Mouse (Mus musculus) heart, embryonic 10.5 days (tissue): ENCODE data around the gene Rabac1. TPM values are rescaled to one million over a fixed set of nuclear protein-coding genes. Genes with fewer than 3 reads are reported as not detected.

ENCODE experiments used
- DNase-seq: peaks from one replicate; pipeline ENCODE4 v3.0.0-alpha.2; 2017; ENCODE audit warnings: low spot score
- H3K27ac ChIP-seq: fragments of 300-500 bp; sonication (generic); 2 replicates; pipeline ENCODE4 v1.5.1; 2016; ENCODE audit warnings: mild to moderate bottlenecking
- H3K27me3 ChIP-seq: fragments of 300-500 bp; sonication (generic); 2 replicates; pipeline ENCODE4 v1.6.1; 2016; ENCODE audit warnings: mild to moderate bottlenecking; ENCODE audit not compliant: poor library complexity, insufficient read depth, severe bottlenecking
- H3K36me3 ChIP-seq: fragments of 300-500 bp; sonication (generic); 2 replicates; pipeline ENCODE4 v1.6.1; 2016; ENCODE audit warnings: mild to moderate bottlenecking, moderate library complexity
- H3K4me1 ChIP-seq: fragments of 300-500 bp; sonication (generic); 2 replicates; pipeline ENCODE4 v1.6.1; 2016; ENCODE audit warnings: mild to moderate bottlenecking
- H3K4me3 ChIP-seq: fragments of 300-500 bp; sonication (generic); 2 replicates; pipeline ENCODE4 v1.5.1; 2016; ENCODE audit warnings: mild to moderate bottlenecking, moderate library complexity
- H3K9me3 ChIP-seq: fragments of 300-500 bp; sonication (generic); 2 replicates; pipeline ENCODE4 v1.6.1; 2016; ENCODE audit warnings: mild to moderate bottlenecking, moderate library complexity
- WGBS: fragments of 180-500 bp; shearing (Covaris S2); methylation state at CpG from one replicate; pipeline ENCODE4 v1.1.7; 2016; 5-methylcytosine and 5-hydroxymethylcytosine counted together
- polyA plus RNA-seq: library from polyadenylated mRNA; unstranded; fragments of >200 nt; fragmentation: Nextera tagmentation; extraction: Ambion mirVana; gene quantifications from 2 replicates; pipeline ENCODE4 v1.2.1, GENCODE M21; 2016

The Rabac1 gene
- 114 and 151 TPM in 2 replicates for polyA plus RNA-seq

DNA sequence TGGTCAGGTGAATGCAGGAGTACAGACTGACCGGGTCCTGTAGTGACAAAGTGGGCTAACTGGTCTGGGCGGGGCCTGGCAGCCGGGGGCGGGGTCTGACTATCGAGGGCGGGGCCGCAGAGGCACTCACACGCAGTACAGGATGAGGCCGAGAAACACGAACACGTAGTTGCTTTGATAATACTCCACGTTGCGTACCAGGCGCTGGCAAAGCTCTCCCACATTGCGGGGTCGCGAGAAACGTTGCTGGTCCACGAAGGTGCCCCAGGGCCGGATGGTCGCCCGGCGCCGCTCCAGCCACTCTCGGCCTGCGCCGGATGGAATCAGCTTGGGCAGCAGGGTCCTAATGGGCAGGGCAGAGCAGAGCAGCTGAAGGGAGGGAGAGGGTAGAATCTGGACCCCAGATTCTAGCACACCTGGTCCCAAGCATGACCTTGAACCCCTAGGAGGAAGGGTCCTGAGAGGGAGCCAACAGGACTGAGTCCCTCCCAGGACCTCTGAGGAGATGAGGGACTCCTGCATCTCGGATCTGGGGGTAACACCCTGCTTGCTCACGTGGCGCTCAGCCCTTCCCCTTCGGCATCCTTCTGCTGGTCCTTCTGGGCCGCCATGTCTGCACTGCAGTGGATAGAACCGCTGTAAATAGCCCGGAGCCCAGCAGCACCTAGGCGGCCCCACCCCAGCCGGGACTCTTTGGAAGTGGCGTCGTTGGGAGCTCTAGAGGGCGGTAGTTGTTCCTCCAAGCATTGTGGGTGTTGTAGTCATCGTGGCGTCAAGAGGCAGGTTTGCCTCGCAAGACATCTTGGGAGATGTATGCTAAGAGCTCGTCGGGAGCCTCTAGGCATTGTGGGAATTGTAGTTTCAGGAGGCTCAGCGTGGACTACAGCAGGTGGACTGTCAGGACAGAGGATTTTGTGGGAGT is at the start of gene Rabac1:
Rabac1 (minus strand) TSS at position 783 of the 922 bp plus-strand sequence.
- Histone ChIP-seq H3K27me3 (no peaks in the 10 kb centered on the region), H3K9me3 (no peaks in the 10 kb centered on the region), H3K4me3 (peak within 1 kb of the TSS; percentile 87), H3K27ac (peak within 1 kb of the TSS; percentile 92), H3K4me1 (peaks cover 8% of the 10 kb centered on the region; the same call in 1 of the 2 replicates), H3K36me3 (peaks cover 8% of the 10 kb centered on the region)
- peak; percentile 98 for DNase-seq
- WGBS = under 1% methylated on average over 45 of the region's 45 CpGs

GRCm38 (mm10) chr7:25011592-25011991 is 39.0 kb upstream of the Rabac1 start:
- Histone ChIP-seq H3K27ac (no peak overlapping the region), H3K4me1 (peaks cover 26% of the 10 kb centered on the region), H3K9me3 (no peaks in the 10 kb centered on the region), H3K36me3 (peaks cover 48% of the 10 kb centered on the region), H3K4me3 (no peak overlapping the region), H3K27me3 (peaks cover 76% of the 10 kb centered on the region)
- no peak for DNase-seq
- 46% methylated on average over 7 of the region's 7 CpGs for WGBS

GRCm38 (mm10) chr7:25010090-25010913 is 37.7 kb upstream of the Rabac1 start:
- H3K36me3 ChIP-seq = peaks cover 35% of the 10 kb centered on the region
- H3K4me3 ChIP-seq = peak overlapping the region; percentile 61
- DNase-seq = no peak
- no peak overlapping the region for H3K27ac ChIP-seq
- H3K4me1 ChIP-seq = peaks cover 34% of the 10 kb centered on the region
- WGBS = 1% methylated on average over 96 of the region's 97 CpGs
- peaks cover 89% of the 10 kb centered on the region for H3K27me3 ChIP-seq
- no peaks in the 10 kb centered on the region for H3K9me3 ChIP-seq

- Histone ChIP-seq H3K4me1 (peaks cover 41% of the 10 kb centered on the region), H3K9me3 (no peaks in the 10 kb centered on the region), H3K36me3 (peaks cover 24% of the 10 kb centered on the region), H3K4me3 (no peak overlapping the region; the same call in 1 of the 2 replicates), H3K27ac (no peak overlapping the region), H3K27me3 (peaks cover 100% of the 10 kb centered on the region)
- DNase-seq = no peak
- WGBS = 6% methylated on average over 20 of the region's 20 CpGs
These were observed 36.6 kb upstream of the Rabac1 start for GRCm38 (mm10) chr7:25009099-25009700.

DNA sequence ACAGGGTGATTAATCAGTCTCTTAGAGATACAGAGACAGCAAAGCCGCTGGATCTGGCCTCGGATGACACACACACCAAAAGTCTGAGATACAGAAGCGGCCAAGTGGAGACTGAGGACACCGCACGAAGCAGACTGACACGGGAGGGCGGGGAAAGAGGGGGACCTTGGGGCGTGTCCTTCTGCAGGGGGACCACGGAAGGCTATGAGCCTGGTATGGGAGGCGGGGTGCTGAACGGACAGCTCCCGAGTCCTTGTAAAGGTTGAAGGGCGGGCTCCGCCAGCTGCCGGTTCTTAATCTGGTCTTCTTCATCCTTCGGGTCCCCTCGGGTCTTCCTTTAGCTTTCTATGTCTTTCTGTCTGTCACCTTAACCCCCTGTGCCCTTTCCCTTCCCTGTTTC is 36.1 kb upstream of the Rabac1 start:
- WGBS = under 1% methylated on average over 17 of the region's 17 CpGs
- Histone ChIP-seq H3K27me3 (peaks cover 100% of the 10 kb centered on the region), H3K9me3 (no peaks in the 10 kb centered on the region), H3K4me3 (no peak overlapping the region; the same call in 1 of the 2 replicates), H3K27ac (no peak overlapping the region), H3K36me3 (peaks cover 19% of the 10 kb centered on the region), H3K4me1 (peaks cover 41% of the 10 kb centered on the region)
- peak; percentile 86 for DNase-seq

DNA sequence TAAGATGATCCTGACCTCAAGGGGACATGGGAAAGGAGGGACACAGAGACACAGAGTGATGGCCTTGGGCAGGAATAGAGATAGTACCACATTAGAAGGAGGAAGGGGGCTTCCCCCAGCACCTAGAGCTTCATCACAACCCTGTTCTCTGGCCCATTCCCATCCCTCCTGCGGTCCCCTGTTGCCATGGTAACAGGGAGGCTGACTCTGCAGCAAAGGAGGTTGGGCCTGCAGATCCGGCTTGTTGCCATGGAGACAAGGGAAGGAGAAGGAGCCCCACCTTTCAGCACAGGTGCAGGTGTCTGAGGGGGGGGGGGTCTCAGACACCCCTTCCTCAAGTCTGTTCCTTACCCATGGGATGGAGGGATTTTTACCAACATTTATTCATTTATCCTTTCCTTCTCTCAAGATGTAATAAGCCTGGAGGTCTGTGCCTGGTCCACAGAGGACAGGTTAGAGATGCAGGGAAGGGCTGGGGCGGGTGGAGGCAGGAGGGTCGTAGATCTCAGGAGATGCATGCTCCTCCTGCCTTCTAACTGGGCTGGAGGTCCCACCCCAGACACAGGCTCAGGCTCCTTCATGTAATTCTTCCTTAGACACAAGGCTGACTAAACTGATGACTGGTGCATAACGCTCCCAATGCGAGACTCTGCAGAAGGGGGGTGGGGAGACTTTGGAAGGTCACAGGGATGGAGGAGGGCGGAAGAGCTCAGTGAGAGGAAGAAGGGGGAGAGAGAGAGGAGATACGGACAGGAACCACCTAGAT is 35.2 kb upstream of the Rabac1 start:
- H3K27me3 ChIP-seq = peaks cover 100% of the 10 kb centered on the region
- H3K4me3 ChIP-seq = no peak overlapping the region
- H3K4me1 ChIP-seq = peaks cover 48% of the 10 kb centered on the region
- no peaks in the 10 kb centered on the region for H3K9me3 ChIP-seq
- WGBS = 24% methylated on average over 8 of the region's 8 CpGs
- no peak overlapping the region for H3K27ac ChIP-seq
- DNase-seq = no peak
- H3K36me3 ChIP-seq = peaks cover 10% of the 10 kb centered on the region

- 75% methylated on average over 12 of the region's 12 CpGs for WGBS
- peaks cover 5% of the 10 kb centered on the region; the same call in 1 of the 2 replicates for H3K36me3 ChIP-seq
- no peak for DNase-seq
- H3K4me3 ChIP-seq = no peak overlapping the region
- H3K4me1 ChIP-seq = peaks cover 48% of the 10 kb centered on the region
- H3K9me3 ChIP-seq = no peaks in the 10 kb centered on the region
- H3K27me3 ChIP-seq = peaks cover 92% of the 10 kb centered on the region
- no peak overlapping the region for H3K27ac ChIP-seq
These were observed 34.2 kb upstream of the Rabac1 start for GRCm38 (mm10) chr7:25006586-25007364.

DNA sequence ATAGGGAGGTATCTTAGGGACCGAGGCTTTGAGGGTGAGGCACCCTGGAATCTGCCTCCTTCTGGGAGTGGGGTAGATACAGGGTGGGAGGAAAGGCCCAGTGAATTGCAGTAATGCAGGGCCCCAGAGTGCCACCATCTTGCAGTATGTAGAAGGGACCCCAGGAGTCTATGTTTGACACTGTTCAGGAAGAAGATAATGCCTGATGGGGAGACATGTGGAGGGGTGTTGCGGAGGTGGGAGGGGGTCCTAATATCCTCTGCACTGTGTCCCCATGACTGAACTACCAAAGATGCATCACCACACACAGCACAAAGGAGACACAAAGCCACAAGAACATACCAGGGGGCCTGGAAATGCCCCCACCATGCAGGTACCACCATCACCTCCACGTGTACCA is 33.6 kb upstream of the Rabac1 start:
- peaks cover 48% of the 10 kb centered on the region for H3K4me1 ChIP-seq
- DNase-seq = no peak
- peaks cover 86% of the 10 kb centered on the region for H3K27me3 ChIP-seq
- 72% methylated on average over 3 of the region's 3 CpGs for WGBS
- no peaks in the 10 kb centered on the region for H3K9me3 ChIP-seq
- no peak overlapping the region for H3K27ac ChIP-seq
- H3K36me3 ChIP-seq = no peaks in the 10 kb centered on the region
- H3K4me3 ChIP-seq = peak overlapping the region; percentile 56

DNA sequence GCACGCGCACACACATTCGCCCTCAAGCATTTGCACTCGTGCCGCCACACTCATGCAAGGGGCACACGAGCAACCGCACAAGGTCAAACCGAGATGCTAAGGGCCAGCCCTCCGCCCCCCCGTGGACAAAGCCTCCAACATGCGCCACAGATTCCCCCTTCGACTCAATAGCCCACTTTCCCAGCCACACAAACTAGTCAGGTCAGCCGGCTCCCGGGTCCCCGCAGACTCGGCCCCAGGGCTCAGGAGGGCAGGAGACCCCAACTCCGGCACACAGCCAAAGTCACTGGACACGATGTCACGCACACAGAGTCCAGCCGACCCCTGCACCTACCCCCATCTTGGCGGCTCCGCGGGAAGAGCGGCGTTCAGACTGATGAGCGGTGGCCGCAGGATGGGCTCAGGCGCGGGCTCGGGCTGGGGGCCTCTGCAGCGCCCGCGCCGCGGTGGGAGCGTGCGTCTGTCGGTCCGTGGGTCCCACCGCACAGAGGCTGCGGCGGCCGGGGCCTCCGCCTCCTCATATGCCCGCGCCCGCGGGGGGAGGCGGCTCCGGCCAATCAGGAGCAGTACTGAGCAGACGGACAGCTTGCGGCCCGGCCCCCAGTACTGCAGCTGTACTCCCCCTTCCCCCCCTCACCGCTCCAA is 33.0 kb upstream of the Rabac1 start, which contains the start of gene Atp1a3:
Atp1a3 (minus strand) TSS at position 538 of the 645 bp plus-strand sequence.
- no peaks in the 10 kb centered on the region for H3K36me3 ChIP-seq
- H3K9me3 ChIP-seq = no peaks in the 10 kb centered on the region
- no peak for DNase-seq
- H3K27ac ChIP-seq = no peak within 1 kb of the TSS
- peaks cover 44% of the 10 kb centered on the region for H3K4me1 ChIP-seq
- peak within 1 kb of the TSS; percentile 56 for H3K4me3 ChIP-seq
- peaks cover 80% of the 10 kb centered on the region for H3K27me3 ChIP-seq
- WGBS = 1% methylated on average over 54 of the region's 54 CpGs

- peaks cover 37% of the 10 kb centered on the region for H3K4me1 ChIP-seq
- DNase-seq = no peak
- peak overlapping the region; percentile 56; the same call in 1 of the 2 replicates for H3K4me3 ChIP-seq
- no peak overlapping the region for H3K27ac ChIP-seq
- no peaks in the 10 kb centered on the region for H3K36me3 ChIP-seq
- H3K27me3 ChIP-seq = peaks cover 72% of the 10 kb centered on the region
- H3K9me3 ChIP-seq = no peaks in the 10 kb centered on the region
- WGBS = 32% methylated on average over 8 of the region's 9 CpGs
These were observed 32.3 kb upstream of the Rabac1 start for GRCm38 (mm10) chr7:25004806-25005205.

DNA sequence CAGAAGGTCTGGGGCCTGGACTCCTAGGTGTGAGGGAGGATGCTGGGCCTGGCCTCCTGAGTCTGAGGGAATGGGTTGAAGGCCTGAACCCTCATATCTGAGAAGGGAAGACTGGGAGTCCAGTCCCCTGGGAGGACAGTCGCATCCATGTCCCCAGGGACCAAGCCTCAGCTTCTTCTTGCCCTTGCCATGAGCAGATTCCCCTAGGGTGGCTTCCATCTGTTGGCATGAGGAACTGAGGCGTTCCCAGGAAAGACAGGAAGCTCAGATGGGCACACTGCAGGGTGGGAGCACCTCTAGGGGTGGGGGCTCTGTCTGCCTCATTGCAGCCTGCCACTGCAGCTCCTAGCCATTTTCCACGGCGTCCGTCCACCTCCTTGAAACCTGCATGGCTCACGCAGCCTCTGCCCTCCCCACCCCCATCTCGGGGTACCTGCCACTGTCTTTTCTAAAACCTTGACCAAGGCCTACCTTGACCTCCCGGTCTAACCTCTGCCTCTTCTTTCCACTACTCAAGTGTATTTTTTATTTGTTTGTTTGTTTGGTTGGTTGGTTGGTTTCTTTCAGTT is 31.4 kb upstream of the Rabac1 start:
- no peak for DNase-seq
- Histone ChIP-seq H3K36me3 (no peaks in the 10 kb centered on the region), H3K27me3 (peaks cover 63% of the 10 kb centered on the region), H3K9me3 (no peaks in the 10 kb centered on the region), H3K4me1 (peaks cover 28% of the 10 kb centered on the region), H3K4me3 (no peak overlapping the region), H3K27ac (no peak overlapping the region)
- WGBS = 76% methylated on average over 8 of the region's 8 CpGs
